Mouse (Mus musculus) heart, postnatal 36 days (tissue): ENCODE results near the gene Gyg. TPM values are rescaled to one million over a fixed set of nuclear protein-coding genes. Genes with fewer than 3 reads are reported as not detected.

Experiments used
- DNase-seq, 2 experiments: peaks; one replicate each; pipeline ENCODE4 v3.0.0; 2021 to 2022
- intact Hi-C: fragments of 180-260 bp; cut with DNase I; formaldehyde crosslinking; loops from one replicate; pipeline ENCODE4 v1.15.1; 2025
- total RNA-seq, 2 experiments: library from RNA; stranded (reverse); gene quantifications; 2 replicates each; pipeline ENCODE4 v1.2.3; 2021

Gyg gene
- 100 to 1,000 TPM; 151 to 158 TPM for total RNA-seq

GRCm38 (mm10) chr3:20154531-20155367, at the start of gene Gyg:
Gyg (minus strand) TSS chr3:20155317.
- intact Hi-C loops, result loop anchor here (10.0 kb wide), 1 partner anchor 530 kb away; the partner anchor contains the start of gene 1700064H15Rik
- peak; percentile 67 to 73 for DNase-seq

- intact Hi-C loops, result loop anchor here (1.0 to 5.0 kb wide), 4 partner anchors 117 to 677 kb away; no protein-coding TSS in a partner anchor
- DNase-seq, result peak; percentile 55 to 70
Measured at GRCm38 (mm10) chr3:20198869-20199268, 43.8 kb upstream of the Gyg start.

GRCm38 (mm10) chr3:20197878-20198277, 42.8 kb upstream of the Gyg start:
- intact Hi-C loops, result loop anchor here (5.0 kb wide), 3 partner anchors 116 to 676 kb away; no protein-coding TSS in a partner anchor

GRCm38 (mm10) chr3:20188976-20189675, 34.0 kb upstream of the Gyg start:
- DNase-seq, result no peak
- intact Hi-C loops, result no loop called here

More at GRCm38 (mm10) chr3:20197878-20198277, 42.8 kb upstream of the Gyg start:
- DNase-seq, result no peak

- no peak for DNase-seq
- intact Hi-C loops, result no loop called here
Measured at GRCm38 (mm10) chr3:20172394-20172793, 17.3 kb upstream of the Gyg start.

GRCm38 (mm10) chr3:20167487-20167886, 12.4 kb upstream of the Gyg start:
- no peak for DNase-seq
- intact Hi-C loops, result no loop called here

- DNase-seq, result no peak
- intact Hi-C loops, result loop anchor here (10.0 kb wide), 1 partner anchor 531 kb away; the partner anchor contains the start of gene 1700064H15Rik
Measured at GRCm38 (mm10) chr3:20155476-20155875, 359 bp upstream of the Gyg start.

GRCm38 (mm10) chr3:20151651-20152050, 3.5 kb downstream of the Gyg start:
- DNase-seq, result no peak
- intact Hi-C loops, result loop anchor here (10.0 kb wide), 1 partner anchor 527 kb away; the partner anchor contains the start of gene 1700064H15Rik

GRCm38 (mm10) chr3:20150511-20150910, 4.6 kb downstream of the Gyg start:
- no peak for DNase-seq
- intact Hi-C loops, result loop anchor here (10.0 kb wide), 1 partner anchor 526 kb away; the partner anchor contains the start of gene 1700064H15Rik

- intact Hi-C loops, result no loop called here
- no peak for DNase-seq
Measured at GRCm38 (mm10) chr3:20147647-20148046, 7.5 kb downstream of the Gyg start.

- intact Hi-C loops, result no loop called here
- DNase-seq, result no peak
Measured at GRCm38 (mm10) chr3:20146884-20147395, 8.2 kb downstream of the Gyg start.

- intact Hi-C loops, result no loop called here
- DNase-seq, result no peak
Measured at GRCm38 (mm10) chr3:20145696-20146113, 9.4 kb downstream of the Gyg start.

GRCm38 (mm10) chr3:20144401-20144800, 10.7 kb downstream of the Gyg start:
- intact Hi-C loops, result no loop called here
- no peak for DNase-seq

- intact Hi-C loops, result no loop called here
- no peak for DNase-seq
Measured at GRCm38 (mm10) chr3:20143726-20144125, 11.4 kb downstream of the Gyg start.

GRCm38 (mm10) chr3:20142576-20142975, 12.5 kb downstream of the Gyg start:
- intact Hi-C loops, result no loop called here
- no peak for DNase-seq

- no peak for DNase-seq
- intact Hi-C loops, result no loop called here
Measured at GRCm38 (mm10) chr3:20142101-20142500, 13.0 kb downstream of the Gyg start.

- DNase-seq, result no peak
- intact Hi-C loops, result no loop called here
Measured at GRCm38 (mm10) chr3:20141679-20142078, 13.4 kb downstream of the Gyg start.

GRCm38 (mm10) chr3:20141240-20141639, 13.9 kb downstream of the Gyg start:
- no peak for DNase-seq
- intact Hi-C loops, result no loop called here

GRCm38 (mm10) chr3:20136868-20137581, 18.1 kb downstream of the Gyg start:
- DNase-seq, result no peak
- intact Hi-C loops, result no loop called here

- DNase-seq, result no peak
- intact Hi-C loops, result no loop called here
Measured at GRCm38 (mm10) chr3:20134545-20134944, 20.6 kb downstream of the Gyg start.
